Mouse (Mus musculus): ENCODE measurements at regions not wholly inside any gene's neighbourhood (a gene's known extent, or its start where the extent isn't known, plus 50 kb on each side); places are given as distances from the start of the nearest gene placed in this dataset.

GRCm38 (mm10) chr5:39325399-39325798 lies 429.9 kb downstream of the Hs3st1 start:
- no peaks in the 10 kb centered on the region for H3K36me3 ChIP-seq (ENCODE audit: control insufficient read depth, insufficient read depth, low read length)
- no peaks in the 10 kb centered on the region for H3K27me3 ChIP-seq (ENCODE audit: control insufficient read depth, insufficient read depth, low read length)
- H3K4me3 ChIP-seq (ENCODE audit: low read depth, low read length), result no peak overlapping the region
- no peak overlapping the region for H3K27ac ChIP-seq (ENCODE audit: low read length)
- H3K4me2 ChIP-seq (replicated peaks; ENCODE audit: low read depth, low read length), result no peak overlapping the region
- H3K9ac ChIP-seq (replicated peaks; ENCODE audit: low read depth, low read length), result no peak overlapping the region
- no peak for ATAC-seq (ENCODE audit: insufficient number of reproducible peaks, insufficient read depth, low FRiP score, low read depth)
- no peaks in the 10 kb centered on the region for H3K9me3 ChIP-seq (ENCODE audit: control insufficient read depth, low read depth, low read length)
- H3K4me1 ChIP-seq (ENCODE audit: control insufficient read depth, insufficient read depth, low read length), result no peaks in the 10 kb centered on the region
- WGBS, result 67% methylated on average over 2 of the region's 2 CpGs

- no peak for ATAC-seq (ENCODE audit: insufficient number of reproducible peaks, insufficient read depth, low FRiP score, low read depth)
- 73% methylated on average over 3 of the region's 3 CpGs for WGBS
- Histone ChIP-seq H3K4me2 (replicated peaks; ENCODE audit: low read depth, low read length) (no peak overlapping the region), H3K36me3 (ENCODE audit: control insufficient read depth, insufficient read depth, low read length) (no peaks in the 10 kb centered on the region), H3K9me3 (ENCODE audit: control insufficient read depth, low read depth, low read length) (no peaks in the 10 kb centered on the region), H3K4me3 (ENCODE audit: low read depth, low read length) (no peak overlapping the region), H3K27me3 (ENCODE audit: control insufficient read depth, insufficient read depth, low read length) (no peaks in the 10 kb centered on the region), H3K27ac (ENCODE audit: low read length) (no peak overlapping the region), H3K4me1 (ENCODE audit: control insufficient read depth, insufficient read depth, low read length) (no peaks in the 10 kb centered on the region), H3K9ac (replicated peaks; ENCODE audit: low read depth, low read length) (no peak overlapping the region)
Observed at GRCm38 (mm10) chr5:39316478-39316877, 438.8 kb downstream of the Hs3st1 start.

GRCm38 (mm10) chr5:39311211-39311610 lies 434.6 kb upstream of the Clnk start:
- no peak overlapping the region for H3K4me2 ChIP-seq (replicated peaks; ENCODE audit: low read depth, low read length)
- H3K36me3 ChIP-seq (ENCODE audit: control insufficient read depth, insufficient read depth, low read length), result no peaks in the 10 kb centered on the region
- H3K4me1 ChIP-seq (ENCODE audit: control insufficient read depth, insufficient read depth, low read length), result no peaks in the 10 kb centered on the region
- H3K27ac ChIP-seq (ENCODE audit: low read length), result no peak overlapping the region
- no peak overlapping the region for H3K9ac ChIP-seq (replicated peaks; ENCODE audit: low read depth, low read length)
- no peak overlapping the region for H3K4me3 ChIP-seq (ENCODE audit: low read depth, low read length)
- WGBS, result 89% methylated on average over 4 of the region's 4 CpGs
- no peak for ATAC-seq (ENCODE audit: insufficient number of reproducible peaks, insufficient read depth, low FRiP score, low read depth)
- H3K9me3 ChIP-seq (ENCODE audit: control insufficient read depth, low read depth, low read length), result no peaks in the 10 kb centered on the region
- no peaks in the 10 kb centered on the region for H3K27me3 ChIP-seq (ENCODE audit: control insufficient read depth, insufficient read depth, low read length)

GRCm38 (mm10) chr5:39305794-39306193 lies 429.2 kb upstream of the Clnk start:
- no peak for ATAC-seq (ENCODE audit: insufficient number of reproducible peaks, insufficient read depth, low FRiP score, low read depth)
- Histone ChIP-seq H3K4me3 (ENCODE audit: low read depth, low read length) (no peak overlapping the region), H3K4me2 (replicated peaks; ENCODE audit: low read depth, low read length) (no peak overlapping the region), H3K27ac (ENCODE audit: low read length) (no peak overlapping the region), H3K27me3 (ENCODE audit: control insufficient read depth, insufficient read depth, low read length) (no peaks in the 10 kb centered on the region), H3K4me1 (ENCODE audit: control insufficient read depth, insufficient read depth, low read length) (no peaks in the 10 kb centered on the region), H3K9me3 (ENCODE audit: control insufficient read depth, low read depth, low read length) (no peaks in the 10 kb centered on the region), H3K9ac (replicated peaks; ENCODE audit: low read depth, low read length) (no peak overlapping the region), H3K36me3 (ENCODE audit: control insufficient read depth, insufficient read depth, low read length) (no peaks in the 10 kb centered on the region)
- 63% methylated on average over 2 of the region's 2 CpGs for WGBS

- Histone ChIP-seq H3K4me1 (ENCODE audit: control insufficient read depth, insufficient read depth, low read length) (no peaks in the 10 kb centered on the region), H3K4me3 (ENCODE audit: low read depth, low read length) (no peak overlapping the region), H3K36me3 (ENCODE audit: control insufficient read depth, insufficient read depth, low read length) (no peaks in the 10 kb centered on the region), H3K27ac (ENCODE audit: low read length) (no peak overlapping the region), H3K27me3 (ENCODE audit: control insufficient read depth, insufficient read depth, low read length) (no peaks in the 10 kb centered on the region), H3K9me3 (ENCODE audit: control insufficient read depth, low read depth, low read length) (no peaks in the 10 kb centered on the region), H3K9ac (replicated peaks; ENCODE audit: low read depth, low read length) (no peak overlapping the region), H3K4me2 (replicated peaks; ENCODE audit: low read depth, low read length) (no peak overlapping the region)
- ATAC-seq (ENCODE audit: insufficient number of reproducible peaks, insufficient read depth, low FRiP score, low read depth), result no peak
- 60% methylated on average over 2 of the region's 2 CpGs for WGBS
Observed at GRCm38 (mm10) chr5:39292849-39293248, 416.2 kb upstream of the Clnk start.

GRCm38 (mm10) chr5:39281021-39281420 lies 404.4 kb upstream of the Clnk start:
- H3K9ac ChIP-seq (replicated peaks; ENCODE audit: low read depth, low read length), result no peak overlapping the region
- ATAC-seq (ENCODE audit: insufficient number of reproducible peaks, insufficient read depth, low FRiP score, low read depth), result no peak
- no peak overlapping the region for H3K4me3 ChIP-seq (ENCODE audit: low read depth, low read length)
- WGBS, result 85% methylated on average over 2 of the region's 2 CpGs
- no peak overlapping the region for H3K27ac ChIP-seq (ENCODE audit: low read length)
- H3K4me1 ChIP-seq (ENCODE audit: control insufficient read depth, insufficient read depth, low read length), result no peaks in the 10 kb centered on the region
- no peaks in the 10 kb centered on the region for H3K27me3 ChIP-seq (ENCODE audit: control insufficient read depth, insufficient read depth, low read length)
- H3K9me3 ChIP-seq (ENCODE audit: control insufficient read depth, low read depth, low read length), result no peaks in the 10 kb centered on the region
- no peaks in the 10 kb centered on the region for H3K36me3 ChIP-seq (ENCODE audit: control insufficient read depth, insufficient read depth, low read length)
- no peak overlapping the region for H3K4me2 ChIP-seq (replicated peaks; ENCODE audit: low read depth, low read length)

- Histone ChIP-seq H3K27me3 (ENCODE audit: control insufficient read depth, insufficient read depth, low read length) (no peaks in the 10 kb centered on the region), H3K4me3 (ENCODE audit: low read depth, low read length) (no peak overlapping the region), H3K9ac (replicated peaks; ENCODE audit: low read depth, low read length) (no peak overlapping the region), H3K4me2 (replicated peaks; ENCODE audit: low read depth, low read length) (no peak overlapping the region), H3K36me3 (ENCODE audit: control insufficient read depth, insufficient read depth, low read length) (no peaks in the 10 kb centered on the region), H3K27ac (ENCODE audit: low read length) (no peak overlapping the region), H3K9me3 (ENCODE audit: control insufficient read depth, low read depth, low read length) (no peaks in the 10 kb centered on the region), H3K4me1 (ENCODE audit: control insufficient read depth, insufficient read depth, low read length) (no peaks in the 10 kb centered on the region)
- WGBS, result 66% methylated on average over 4 of the region's 4 CpGs
- no peak for ATAC-seq (ENCODE audit: insufficient number of reproducible peaks, insufficient read depth, low FRiP score, low read depth)
Observed at GRCm38 (mm10) chr5:39273710-39274385, 397.2 kb upstream of the Clnk start.

GRCm38 (mm10) chr5:39267106-39267505 lies 390.5 kb upstream of the Clnk start:
- Histone ChIP-seq H3K27me3 (ENCODE audit: control insufficient read depth, insufficient read depth, low read length) (no peaks in the 10 kb centered on the region), H3K9ac (replicated peaks; ENCODE audit: low read depth, low read length) (no peak overlapping the region), H3K4me2 (replicated peaks; ENCODE audit: low read depth, low read length) (no peak overlapping the region), H3K9me3 (ENCODE audit: control insufficient read depth, low read depth, low read length) (no peaks in the 10 kb centered on the region), H3K36me3 (ENCODE audit: control insufficient read depth, insufficient read depth, low read length) (no peaks in the 10 kb centered on the region), H3K4me1 (ENCODE audit: control insufficient read depth, insufficient read depth, low read length) (no peaks in the 10 kb centered on the region), H3K4me3 (ENCODE audit: low read depth, low read length) (no peak overlapping the region), H3K27ac (ENCODE audit: low read length) (no peak overlapping the region)
- 93% methylated on average over 1 of the region's 1 CpGs for WGBS
- no peak for ATAC-seq (ENCODE audit: insufficient number of reproducible peaks, insufficient read depth, low FRiP score, low read depth)

- H3K36me3 ChIP-seq (ENCODE audit: control insufficient read depth, insufficient read depth, low read length), result no peaks in the 10 kb centered on the region
- WGBS, result 59% methylated on average over 1 of the region's 1 CpGs
- no peaks in the 10 kb centered on the region for H3K27me3 ChIP-seq (ENCODE audit: control insufficient read depth, insufficient read depth, low read length)
- H3K27ac ChIP-seq (ENCODE audit: low read length), result no peak overlapping the region
- H3K9ac ChIP-seq (replicated peaks; ENCODE audit: low read depth, low read length), result no peak overlapping the region
- no peak overlapping the region for H3K4me3 ChIP-seq (ENCODE audit: low read depth, low read length)
- H3K9me3 ChIP-seq (ENCODE audit: control insufficient read depth, low read depth, low read length), result no peaks in the 10 kb centered on the region
- no peak for ATAC-seq (ENCODE audit: insufficient number of reproducible peaks, insufficient read depth, low FRiP score, low read depth)
- no peak overlapping the region for H3K4me2 ChIP-seq (replicated peaks; ENCODE audit: low read depth, low read length)
- H3K4me1 ChIP-seq (ENCODE audit: control insufficient read depth, insufficient read depth, low read length), result no peaks in the 10 kb centered on the region
Observed at GRCm38 (mm10) chr5:39260721-39261190, 384.1 kb upstream of the Clnk start.

All from stomach, embryonic 14.5 days (tissue).